Mouse (Mus musculus) lung, postnatal 4 days (tissue): ENCODE measurements at regions not wholly inside any gene's neighbourhood (a gene's known extent, or its start where the extent isn't known, plus 50 kb on each side); places are given as distances from the start of the nearest gene placed in this dataset.

Source experiments
- DNase-seq, 2 experiments: peaks; one replicate each; pipeline ENCODE4 v3.0.0; 2021

GRCm38 (mm10) chr14:17234898-17235297 lies 415.9 kb upstream of the Rarb start:
- no peak for DNase-seq

GRCm38 (mm10) chr14:17211502-17211901 lies 392.5 kb upstream of the Rarb start:
- DNase-seq, result no peak

DNA sequence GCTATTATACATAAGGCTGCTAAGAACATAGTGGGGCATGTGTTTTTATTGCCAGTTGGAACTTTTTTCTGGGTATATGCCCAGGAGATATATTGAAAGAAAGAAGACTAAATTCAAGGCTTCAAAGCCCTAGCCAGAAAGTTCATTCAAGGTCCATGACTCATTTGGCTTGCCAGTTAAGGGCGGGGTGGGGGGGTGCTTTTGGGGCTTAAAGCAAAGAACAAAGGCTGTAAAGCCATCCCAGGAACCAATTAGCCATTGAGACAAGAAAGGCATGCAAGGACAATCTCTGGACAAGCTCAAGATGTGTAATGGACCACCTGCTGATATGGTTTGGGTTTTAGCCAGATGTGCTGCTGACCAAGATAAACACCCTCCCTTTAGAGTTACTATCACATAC lies 386.7 kb upstream of the Rarb start:
- DNase-seq, result no peak

DNA sequence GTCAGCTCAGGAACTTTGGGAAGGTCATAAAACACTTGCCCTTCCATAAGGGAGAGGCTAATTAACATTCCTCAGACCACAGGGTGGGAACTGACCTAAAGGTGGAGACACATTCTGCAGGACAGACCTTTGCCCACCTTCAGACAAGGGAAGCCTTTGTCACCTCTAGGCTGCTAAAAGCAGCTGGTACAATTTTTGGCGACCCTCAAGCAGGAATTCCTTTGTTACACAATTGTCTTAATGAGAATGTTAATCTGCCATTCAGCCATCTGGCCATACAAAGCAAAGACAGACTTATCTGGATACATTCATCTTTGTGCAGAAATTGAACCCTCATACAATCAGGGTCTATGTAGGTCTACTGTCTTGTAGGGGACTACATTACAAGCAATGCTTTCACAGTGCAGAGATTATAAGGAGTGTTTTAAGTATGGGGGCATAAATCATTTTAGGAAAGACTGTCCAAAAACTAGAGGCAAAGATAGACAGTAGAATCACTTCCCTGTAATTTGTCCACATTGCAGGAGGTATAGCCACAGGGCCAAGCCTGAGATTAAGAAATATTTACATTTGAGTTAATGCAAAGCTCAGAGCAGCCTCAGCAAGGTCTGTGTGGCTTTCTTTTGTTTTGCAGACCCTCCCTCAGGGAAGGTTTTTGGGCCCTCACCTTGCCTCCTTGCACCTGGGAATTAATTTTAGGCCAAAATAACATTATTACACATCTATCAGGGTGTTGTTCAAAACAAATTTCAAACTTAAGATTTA lies 384.5 kb upstream of the Rarb start:
- DNase-seq, result no peak

DNA sequence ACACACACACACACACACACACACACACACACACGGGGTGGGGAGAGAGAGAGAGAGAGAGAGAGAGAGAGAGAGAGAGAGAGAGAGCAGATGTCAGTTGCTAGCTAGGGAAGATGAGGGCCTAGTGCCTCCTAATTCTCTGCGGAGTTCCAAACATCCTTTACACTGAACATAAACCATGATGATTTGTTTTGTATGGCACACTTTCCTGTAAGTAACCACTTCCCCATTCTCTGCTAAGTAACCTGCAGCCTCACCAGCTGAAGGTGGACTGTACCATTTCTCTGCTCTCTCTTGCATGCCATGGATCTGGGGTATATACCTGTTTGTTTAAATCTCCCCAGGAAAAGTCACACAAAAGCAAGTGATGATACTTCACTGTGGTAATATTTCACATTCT lies 374.0 kb upstream of the Rarb start:
- no peak for DNase-seq

DNA sequence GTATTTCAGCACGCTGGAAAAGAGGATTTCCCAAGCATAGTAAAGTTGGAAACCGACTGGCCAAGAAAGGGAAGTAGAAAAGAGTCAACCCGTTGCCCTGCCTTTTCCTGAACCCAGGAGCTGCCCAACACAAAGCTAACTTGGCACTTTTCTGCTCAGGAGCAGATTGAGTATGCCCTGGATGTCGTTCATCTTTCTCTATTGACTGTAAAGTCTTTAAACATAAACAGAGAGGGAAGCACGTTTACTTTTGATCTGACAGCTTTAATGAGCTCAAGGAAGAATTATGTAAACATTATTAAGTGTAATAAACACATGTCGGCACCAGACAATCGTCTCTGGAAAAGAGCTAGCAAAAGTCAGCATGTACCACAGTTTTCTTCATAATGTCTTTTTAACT lies 354.3 kb upstream of the Rarb start:
- peak; percentile 23 to 43 for DNase-seq

- peak; percentile 85 to 88 for DNase-seq
Measured at GRCm38 (mm10) chr14:17172330-17173110, 353.6 kb upstream of the Rarb start.

GRCm38 (mm10) chr14:17171896-17172295 lies 352.9 kb upstream of the Rarb start:
- DNase-seq, result no peak

DNA sequence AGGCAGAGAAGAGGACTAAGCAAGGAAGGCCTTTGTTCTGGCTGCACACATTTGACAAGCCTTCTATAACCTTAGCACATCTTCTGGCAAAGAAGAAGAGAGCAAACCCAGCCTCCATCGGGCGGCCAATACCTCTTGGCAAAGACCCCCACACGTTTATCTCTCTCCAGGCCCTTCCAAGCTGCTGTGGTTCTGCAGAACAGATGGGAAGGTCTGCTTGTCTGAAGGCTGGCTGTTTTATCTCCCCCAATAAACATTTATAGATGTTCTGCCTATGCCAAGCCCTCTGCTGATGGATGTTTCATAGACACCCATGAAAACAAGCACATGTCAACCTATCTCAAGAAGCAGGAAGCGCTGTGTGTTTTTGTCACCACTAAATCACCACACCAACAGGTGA lies 339.4 kb upstream of the Rarb start:
- no peak for DNase-seq

- no peak for DNase-seq
Measured at GRCm38 (mm10) chr14:17156402-17156954, 337.5 kb upstream of the Rarb start.

GRCm38 (mm10) chr14:17120679-17121078 lies 301.7 kb upstream of the Rarb start:
- DNase-seq, result no peak

DNA sequence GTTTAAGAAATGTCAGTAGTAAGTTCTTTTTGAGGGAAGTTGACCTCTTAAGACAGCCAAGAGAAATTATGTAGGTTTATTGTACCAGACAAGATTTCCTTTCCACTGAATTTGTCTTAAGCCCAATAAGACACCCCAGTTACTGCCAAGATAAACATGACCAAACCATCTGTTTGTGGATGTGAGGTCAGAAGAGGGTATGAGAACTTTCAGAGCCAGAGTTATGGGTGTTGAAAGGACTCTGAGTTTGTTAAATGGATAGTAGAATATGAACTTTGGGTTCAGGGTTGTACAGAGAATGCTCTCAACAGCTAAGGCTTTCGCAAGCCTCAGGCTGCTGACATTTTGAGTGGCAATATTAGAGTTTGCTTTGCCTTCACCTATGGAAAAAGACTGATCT lies 287.7 kb upstream of the Rarb start:
- DNase-seq, result no peak

- DNase-seq, result no peak
Measured at GRCm38 (mm10) chr14:17102486-17102885, 283.5 kb upstream of the Rarb start.

- DNase-seq, result no peak
Measured at GRCm38 (mm10) chr14:17090573-17090937, 271.6 kb upstream of the Rarb start.

DNA sequence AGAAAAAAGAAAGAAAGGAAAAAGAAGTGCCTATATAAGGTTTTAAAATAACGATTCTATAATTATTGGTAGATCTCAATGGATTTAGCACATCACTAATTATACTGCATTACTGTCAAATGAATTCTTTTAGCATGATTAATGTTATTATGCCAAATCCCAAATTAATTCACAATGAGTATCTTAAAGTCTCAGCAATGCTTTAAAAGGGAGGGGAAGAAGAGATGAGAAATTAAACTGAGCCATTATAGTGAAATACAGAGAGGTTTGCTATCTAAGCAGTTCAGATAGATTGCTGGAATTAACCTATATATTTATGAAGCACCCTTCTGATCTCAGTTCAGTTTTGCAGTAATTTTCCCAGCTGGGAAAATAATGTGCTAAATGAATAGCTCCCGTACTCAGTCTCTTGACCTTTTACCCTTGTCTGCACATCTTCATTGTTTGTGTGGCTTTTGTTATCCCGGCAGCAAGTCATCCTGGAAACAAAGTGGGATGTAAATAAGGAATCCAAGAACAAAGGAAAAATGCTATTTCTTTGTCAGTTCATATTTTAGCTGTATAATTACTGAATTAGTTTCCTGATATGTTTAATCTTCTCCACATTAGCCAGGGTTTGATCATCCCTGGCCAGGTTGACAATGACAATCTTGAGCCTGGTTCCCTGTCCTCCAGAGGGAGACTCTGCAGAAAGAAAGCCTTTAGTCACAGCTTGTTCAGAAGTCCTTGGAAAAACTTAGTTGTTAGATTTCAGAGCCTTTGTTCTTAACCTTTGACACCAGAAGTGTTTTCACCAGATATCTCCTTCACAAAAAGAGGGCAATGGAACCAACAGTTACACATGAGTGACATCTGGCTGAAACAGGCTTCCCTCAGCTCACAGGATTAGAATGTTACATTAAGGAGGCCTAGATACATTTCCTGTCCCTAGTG lies 270.9 kb upstream of the Rarb start:
- no peak for DNase-seq

DNA sequence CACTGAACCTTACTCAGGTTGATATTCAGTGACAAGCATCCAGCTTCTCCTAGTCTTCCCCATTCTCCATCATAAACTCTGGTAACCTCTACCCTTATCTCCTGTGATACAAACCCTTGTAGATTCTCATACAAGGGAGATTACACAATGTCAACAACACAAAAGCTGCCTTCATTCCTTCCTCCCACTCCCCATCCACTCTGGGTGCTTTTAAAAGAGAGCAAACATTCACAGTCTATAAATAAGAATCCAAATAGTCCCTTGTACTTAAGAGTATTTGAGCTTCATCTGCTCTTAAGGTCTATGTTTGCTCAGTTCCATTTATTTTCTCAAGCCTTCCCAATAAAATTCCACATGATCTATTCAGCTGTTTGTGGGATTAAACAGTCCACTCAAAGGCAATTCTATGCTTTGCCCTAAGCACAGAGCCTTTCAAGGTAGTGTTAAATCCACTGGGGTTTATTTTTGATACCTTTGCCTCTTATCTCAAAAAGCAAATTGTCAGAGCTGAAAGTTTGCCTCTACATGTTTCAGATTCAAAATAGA lies 270.2 kb upstream of the Rarb start:
- no peak for DNase-seq

- no peak for DNase-seq
Measured at GRCm38 (mm10) chr14:17087828-17088227, 268.9 kb upstream of the Rarb start.

- no peak for DNase-seq
Measured at GRCm38 (mm10) chr14:17083907-17084306, 265.0 kb upstream of the Rarb start.

DNA sequence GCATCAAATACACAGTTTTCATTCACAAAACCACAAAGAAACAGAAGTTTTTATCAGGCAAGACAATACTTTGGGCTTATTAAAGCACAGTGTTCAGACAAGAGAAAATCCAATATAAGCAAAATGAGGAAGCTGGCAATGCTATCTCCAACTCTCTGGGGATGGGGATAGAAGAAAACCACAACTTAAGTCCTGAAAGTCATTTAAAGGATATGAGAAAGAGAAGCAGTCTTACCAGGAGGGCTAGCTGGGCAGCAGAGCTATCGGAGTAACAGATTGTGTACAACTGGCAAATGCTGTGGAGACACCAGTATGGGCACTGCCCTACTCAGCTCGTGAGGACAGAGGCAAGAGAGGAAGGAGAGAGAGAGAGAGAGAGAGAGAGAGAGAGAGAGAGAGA lies 262.9 kb upstream of the Rarb start:
- DNase-seq, result no peak

GRCm38 (mm10) chr14:17079513-17079912 lies 260.6 kb upstream of the Rarb start:
- no peak for DNase-seq

GRCm38 (mm10) chr14:17061358-17061757 lies 242.4 kb upstream of the Rarb start:
- DNase-seq, result no peak

GRCm38 (mm10) chr14:17058438-17058837 lies 239.5 kb upstream of the Rarb start:
- no peak for DNase-seq

GRCm38 (mm10) chr14:17057355-17057754 lies 238.4 kb upstream of the Rarb start:
- DNase-seq, result no peak
